Mouse (Mus musculus): ENCODE measurements around the gene Hydin. TPM values are rescaled to one million over a fixed set of nuclear protein-coding genes. Genes with fewer than 3 reads are reported as not detected.

The Hydin gene
- polyA plus RNA-seq, 1 experiment from 2014 or later, result 0.03 TPM

DNA sequence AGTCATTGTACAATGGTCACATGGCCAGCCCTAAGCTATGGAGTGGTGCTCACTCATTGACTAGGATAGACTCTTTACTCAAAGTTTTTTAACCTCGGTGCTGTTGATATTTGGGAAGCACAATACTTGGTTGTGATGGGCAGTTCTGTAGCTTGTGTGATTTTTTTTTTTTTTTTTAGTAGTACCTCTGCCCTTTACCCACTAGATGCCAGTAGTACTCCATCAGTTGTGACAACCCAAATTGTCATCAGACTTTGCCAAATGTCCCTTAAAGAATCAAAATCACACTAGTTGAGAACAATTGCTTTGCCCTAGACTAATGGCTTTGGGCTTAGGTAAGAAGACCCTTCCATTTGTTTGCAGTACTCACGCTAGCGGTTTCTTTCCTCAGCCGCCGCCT lies 353.1 kb downstream of the Hydin start:
- Histone ChIP-seq H3K4me1 (replicated peaks; ENCODE audit: insufficient read depth, low read length) (peaks cover 13% of the 10 kb centered on the region), H3K27ac (no peak overlapping the region), H3K4me3 (replicated peaks; ENCODE audit: low read depth, low read length) (no peak overlapping the region), H3K36me3 (ENCODE audit: insufficient read depth, low read length) (no peaks in the 10 kb centered on the region), H3K9me3 (replicated peaks; ENCODE audit: low read length) (no peaks in the 10 kb centered on the region), H3K9ac (ENCODE audit: low read depth, low read length) (no peak overlapping the region), H3K27me3 (ENCODE audit: insufficient read depth, low read length) (no peaks in the 10 kb centered on the region), H3K4me2 (ENCODE audit: low read length) (peak overlapping the region; percentile 87; the same call in 1 of the 2 replicates)
- DNase-seq (ENCODE audit: low spot score), result no peak
- 88% methylated on average over 5 of the region's 5 CpGs for WGBS
- peak; percentile 43 for TF ChIP-seq CTCF (IDR thresholded peaks at IDR 0.05; ENCODE audit: low read depth)
- ATAC-seq (replicated peaks; ENCODE audit: low FRiP score, low read depth), result no peak

- DNase-seq (ENCODE audit: low spot score) (no peak), ATAC-seq (replicated peaks; ENCODE audit: low FRiP score, low read depth) (no peak)
- no peak for TF ChIP-seq CTCF (IDR thresholded peaks at IDR 0.05; ENCODE audit: low read depth)
- H3K9ac ChIP-seq (ENCODE audit: low read depth, low read length), result no peak overlapping the region
- WGBS, result 86% methylated on average over 4 of the region's 4 CpGs
- no peaks in the 10 kb centered on the region for H3K9me3 ChIP-seq (replicated peaks; ENCODE audit: low read length)
- H3K4me2 ChIP-seq (ENCODE audit: low read length), result no peak overlapping the region
- no peaks in the 10 kb centered on the region for H3K27me3 ChIP-seq (ENCODE audit: insufficient read depth, low read length)
- H3K4me1 ChIP-seq (replicated peaks; ENCODE audit: insufficient read depth, low read length), result no peaks in the 10 kb centered on the region
- no peak overlapping the region for H3K27ac ChIP-seq
- no peaks in the 10 kb centered on the region for H3K36me3 ChIP-seq (ENCODE audit: insufficient read depth, low read length)
- H3K4me3 ChIP-seq (replicated peaks; ENCODE audit: low read depth, low read length), result no peak overlapping the region
Measured at GRCm38 (mm10) chr8:110626431-110626830, 359.7 kb downstream of the Hydin start.

DNA sequence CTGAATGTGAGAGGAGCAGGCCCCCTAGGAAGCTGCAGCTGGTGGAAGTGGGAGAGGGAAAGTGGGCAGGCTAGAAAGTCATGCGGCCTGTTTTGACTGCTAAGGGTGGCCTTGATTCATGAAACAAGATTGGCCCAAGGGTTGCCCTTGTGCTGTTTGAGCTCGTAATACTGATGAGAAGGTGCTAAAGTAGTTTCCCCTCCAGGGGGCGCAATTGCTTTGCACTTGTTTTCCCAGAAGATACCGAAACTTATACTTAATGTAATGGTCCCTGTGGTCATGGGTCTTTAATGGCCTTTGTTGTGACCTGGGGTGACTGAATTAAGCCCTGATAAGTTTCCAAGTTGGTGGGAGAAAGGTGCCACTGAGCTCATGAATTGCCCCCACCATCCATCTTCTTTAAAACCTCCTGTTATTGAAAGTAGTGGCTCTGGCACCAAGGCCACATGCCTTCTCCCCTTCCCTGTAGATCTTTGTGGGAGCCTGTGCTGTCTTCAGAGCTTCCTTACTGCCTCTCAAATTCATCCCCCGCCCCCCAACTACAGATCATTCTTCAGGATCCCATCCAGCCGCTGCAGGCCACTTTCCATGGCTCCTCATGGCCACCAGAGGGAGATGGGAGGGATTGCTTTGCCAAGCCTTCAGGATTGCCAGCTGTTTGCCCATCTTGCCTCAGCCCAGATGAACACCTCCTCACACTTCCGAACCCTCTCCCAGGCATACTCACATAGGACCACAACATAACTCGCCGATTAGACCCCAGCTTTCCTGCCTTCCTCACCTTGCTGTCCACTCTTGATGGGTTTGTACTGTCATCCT lies 362.7 kb downstream of the Hydin start:
- no peak overlapping the region for H3K27ac ChIP-seq
- ATAC-seq (replicated peaks; ENCODE audit: low FRiP score, low read depth), result no peak
- 56% methylated on average over 9 of the region's 9 CpGs for WGBS

DNA sequence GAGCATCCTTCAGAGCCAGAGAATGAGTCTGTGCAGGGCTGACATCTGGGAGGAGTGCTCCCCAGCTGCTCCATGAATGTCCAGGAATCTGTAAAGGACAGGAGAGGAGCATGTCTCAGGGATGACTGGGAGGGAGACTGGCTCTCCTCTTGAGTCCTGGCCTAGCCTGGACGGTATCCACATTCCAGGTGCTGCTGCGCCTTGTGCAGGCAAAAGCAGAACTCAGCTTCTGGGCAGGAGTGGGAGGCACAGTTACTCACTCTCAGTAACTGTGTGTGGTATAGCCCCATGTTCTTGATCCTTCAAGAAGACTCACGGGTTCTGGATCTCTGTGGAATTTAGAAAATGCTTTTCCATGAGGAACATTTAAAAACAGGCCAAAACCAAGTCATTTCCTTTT lies 363.3 kb downstream of the Hydin start:
- Histone ChIP-seq H3K27ac (no peak overlapping the region), H3K9ac (ENCODE audit: low read depth, low read length) (no peak overlapping the region), H3K4me3 (replicated peaks; ENCODE audit: low read depth, low read length) (no peak overlapping the region), H3K4me1 (replicated peaks; ENCODE audit: insufficient read depth, low read length) (no peaks in the 10 kb centered on the region), H3K27me3 (ENCODE audit: insufficient read depth, low read length) (no peaks in the 10 kb centered on the region), H3K36me3 (ENCODE audit: insufficient read depth, low read length) (peaks cover 27% of the 10 kb centered on the region; the same call in 1 of the 2 replicates), H3K4me2 (ENCODE audit: low read length) (no peak overlapping the region), H3K9me3 (replicated peaks; ENCODE audit: low read length) (no peaks in the 10 kb centered on the region)
- ATAC-seq (replicated peaks; ENCODE audit: low FRiP score, low read depth) (no peak; the same call in 1 of the 2 replicates), DNase-seq (ENCODE audit: low spot score) (no peak)
- 89% methylated on average over 3 of the region's 3 CpGs for WGBS
- TF ChIP-seq CTCF (IDR thresholded peaks at IDR 0.05; ENCODE audit: low read depth), result no peak

More for the DNA sequence above, 362.7 kb downstream of the Hydin start:
- Histone ChIP-seq H3K4me3 (replicated peaks; ENCODE audit: low read depth, low read length) (no peak overlapping the region), H3K9me3 (replicated peaks; ENCODE audit: low read length) (no peaks in the 10 kb centered on the region), H3K4me1 (replicated peaks; ENCODE audit: insufficient read depth, low read length) (no peaks in the 10 kb centered on the region), H3K9ac (ENCODE audit: low read depth, low read length) (no peak overlapping the region), H3K4me2 (ENCODE audit: low read length) (no peak overlapping the region), H3K36me3 (ENCODE audit: insufficient read depth, low read length) (peaks cover 23% of the 10 kb centered on the region; the same call in 1 of the 2 replicates), H3K27me3 (ENCODE audit: insufficient read depth, low read length) (no peaks in the 10 kb centered on the region)
- DNase-seq (ENCODE audit: low spot score), result peak; percentile 67
- peak; percentile 68 for TF ChIP-seq CTCF (IDR thresholded peaks at IDR 0.05; ENCODE audit: low read depth)

DNA sequence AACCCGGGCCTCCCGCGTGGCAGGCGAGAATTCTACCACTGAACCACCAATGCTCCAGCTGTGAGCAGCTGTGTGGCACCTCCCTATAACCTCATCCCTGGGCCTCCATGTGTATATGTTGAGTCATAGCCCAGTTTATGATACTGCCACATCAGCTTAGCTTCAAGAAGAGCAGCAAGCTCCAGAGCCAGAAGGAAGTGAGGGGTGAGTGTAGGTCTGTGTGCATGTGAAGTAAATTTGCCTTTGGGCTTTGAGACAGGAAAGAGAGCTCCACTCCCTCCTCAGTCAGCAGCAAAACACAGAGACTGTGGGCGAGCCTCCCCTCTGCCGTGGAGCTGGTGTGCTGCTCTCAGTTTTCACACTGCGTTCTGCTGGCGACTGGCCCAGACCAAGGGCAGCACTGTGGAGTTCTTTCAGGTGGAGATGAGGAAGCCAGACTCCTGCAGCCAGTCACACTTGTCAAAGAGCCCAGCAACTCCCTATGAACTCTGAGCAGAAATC lies 363.8 kb downstream of the Hydin start:
- no peak overlapping the region for H3K4me3 ChIP-seq (replicated peaks; ENCODE audit: low read depth, low read length)
- TF ChIP-seq CTCF (IDR thresholded peaks at IDR 0.05; ENCODE audit: low read depth), result no peak
- DNase-seq (ENCODE audit: low spot score), result peak; percentile 51

GRCm38 (mm10) chr8:110631201-110631600 lies 364.4 kb downstream of the Hydin start:
- Histone ChIP-seq H3K36me3 (ENCODE audit: insufficient read depth, low read length) (peaks cover 37% of the 10 kb centered on the region; the same call in 1 of the 2 replicates), H3K9me3 (replicated peaks; ENCODE audit: low read length) (no peaks in the 10 kb centered on the region), H3K27ac (peak overlapping the region; percentile 54; the same call in 1 of the 2 replicates), H3K4me1 (replicated peaks; ENCODE audit: insufficient read depth, low read length) (no peaks in the 10 kb centered on the region), H3K4me3 (replicated peaks; ENCODE audit: low read depth, low read length) (no peak overlapping the region), H3K27me3 (ENCODE audit: insufficient read depth, low read length) (no peaks in the 10 kb centered on the region), H3K9ac (ENCODE audit: low read depth, low read length) (no peak overlapping the region), H3K4me2 (ENCODE audit: low read length) (no peak overlapping the region)
- no peak for TF ChIP-seq CTCF (IDR thresholded peaks at IDR 0.05; ENCODE audit: low read depth)
- DNase-seq (ENCODE audit: low spot score) (no peak), ATAC-seq (replicated peaks; ENCODE audit: low FRiP score, low read depth) (no peak)
- 81% methylated on average over 7 of the region's 7 CpGs for WGBS

More for the DNA sequence above, 363.8 kb downstream of the Hydin start:
- H3K36me3 ChIP-seq (ENCODE audit: insufficient read depth, low read length), result peaks cover 33% of the 10 kb centered on the region; the same call in 1 of the 2 replicates
- no peaks in the 10 kb centered on the region for H3K4me1 ChIP-seq (replicated peaks; ENCODE audit: insufficient read depth, low read length)
- H3K9ac ChIP-seq (ENCODE audit: low read depth, low read length), result no peak overlapping the region
- 57% methylated on average over 8 of the region's 8 CpGs for WGBS
- no peaks in the 10 kb centered on the region for H3K9me3 ChIP-seq (replicated peaks; ENCODE audit: low read length)
- peak overlapping the region; percentile 54 for H3K27ac ChIP-seq
- H3K27me3 ChIP-seq (ENCODE audit: insufficient read depth, low read length), result no peaks in the 10 kb centered on the region
- ATAC-seq (replicated peaks; ENCODE audit: low FRiP score, low read depth), result 0 out of 2 replicates have a peak, but pooled peaks have one; percentile 38
- peak overlapping the region; percentile 23; the same call in 1 of the 2 replicates for H3K4me2 ChIP-seq (ENCODE audit: low read length)

Measured in kidney, postnatal 0 days (tissue).